Mouse (Mus musculus): ENCODE data around the gene Lgals3. TPM values are rescaled to one million over a fixed set of nuclear protein-coding genes. Genes with fewer than 3 reads are reported as not detected.
A peak's percentile ranks its signal among the peaks of the same experiment; 100 is the strongest.

The Lgals3 gene
- polyA plus RNA-seq, 1 experiment from 2014 or later, result 1.9 TPM

DNA sequence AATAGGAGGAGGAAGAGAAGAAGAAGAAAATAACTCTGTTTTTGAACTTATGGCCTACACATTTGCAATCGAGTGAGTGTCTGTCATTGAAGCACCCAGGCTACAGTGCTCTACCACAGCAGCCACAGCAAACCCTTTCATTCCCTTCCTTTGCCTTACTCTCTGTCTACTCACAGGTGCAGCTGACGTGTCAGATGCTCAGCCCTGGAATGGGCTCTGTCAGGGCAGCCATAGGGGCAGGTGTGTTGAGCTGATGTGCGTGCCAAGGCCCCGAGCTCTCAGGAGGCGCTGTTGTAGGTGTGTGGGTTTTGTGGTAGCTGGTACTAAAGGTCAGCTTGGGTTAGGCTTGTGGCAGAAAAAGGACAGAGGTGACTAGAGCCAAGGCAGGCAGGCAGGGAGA lies 2.2 kb downstream of the Lgals3 start:
- Histone ChIP-seq H3K27me3 (replicated peaks) (peaks cover 27% of the 10 kb centered on the region), H3K4me1 (replicated peaks) (peaks cover 29% of the 10 kb centered on the region), H3K27ac (ENCODE audit: poor library complexity, severe bottlenecking) (no peak overlapping the region), H3K9ac (no peak overlapping the region), H3K4me2 (no peak overlapping the region), H3K4me3 (no peak overlapping the region), H3K36me3 (no peaks in the 10 kb centered on the region), H3K9me3 (replicated peaks) (no peaks in the 10 kb centered on the region)
- ATAC-seq (ENCODE audit: insufficient number of reproducible peaks, low FRiP score), result no peak
- 86% methylated on average over 5 of the region's 5 CpGs for WGBS

- no peak overlapping the region for H3K27ac ChIP-seq (ENCODE audit: poor library complexity, severe bottlenecking)
- no peak for ATAC-seq (ENCODE audit: insufficient number of reproducible peaks, low FRiP score)
- no peak overlapping the region for H3K4me2 ChIP-seq
- H3K9me3 ChIP-seq (replicated peaks), result no peaks in the 10 kb centered on the region
- H3K9ac ChIP-seq, result no peak overlapping the region
- 85% methylated on average over 3 of the region's 3 CpGs for WGBS
- no peaks in the 10 kb centered on the region for H3K36me3 ChIP-seq
- no peak overlapping the region for H3K4me3 ChIP-seq
- H3K27me3 ChIP-seq (replicated peaks), result peaks cover 34% of the 10 kb centered on the region
- peaks cover 22% of the 10 kb centered on the region for H3K4me1 ChIP-seq (replicated peaks)
Observed at GRCm38 (mm10) chr14:47370790-47371189, 3.2 kb downstream of the Lgals3 start.

GRCm38 (mm10) chr14:47371689-47372088 lies 4.1 kb downstream of the Lgals3 start:
- no peak overlapping the region for H3K4me3 ChIP-seq
- no peak for ATAC-seq (ENCODE audit: insufficient number of reproducible peaks, low FRiP score)
- H3K27ac ChIP-seq (ENCODE audit: poor library complexity, severe bottlenecking), result no peak overlapping the region
- H3K36me3 ChIP-seq, result no peaks in the 10 kb centered on the region
- no peak overlapping the region for H3K4me2 ChIP-seq
- no peaks in the 10 kb centered on the region for H3K9me3 ChIP-seq (replicated peaks)
- 62% methylated on average over 6 of the region's 6 CpGs for WGBS
- peaks cover 21% of the 10 kb centered on the region for H3K4me1 ChIP-seq (replicated peaks)
- H3K27me3 ChIP-seq (replicated peaks), result peaks cover 35% of the 10 kb centered on the region
- H3K9ac ChIP-seq, result no peak overlapping the region

DNA sequence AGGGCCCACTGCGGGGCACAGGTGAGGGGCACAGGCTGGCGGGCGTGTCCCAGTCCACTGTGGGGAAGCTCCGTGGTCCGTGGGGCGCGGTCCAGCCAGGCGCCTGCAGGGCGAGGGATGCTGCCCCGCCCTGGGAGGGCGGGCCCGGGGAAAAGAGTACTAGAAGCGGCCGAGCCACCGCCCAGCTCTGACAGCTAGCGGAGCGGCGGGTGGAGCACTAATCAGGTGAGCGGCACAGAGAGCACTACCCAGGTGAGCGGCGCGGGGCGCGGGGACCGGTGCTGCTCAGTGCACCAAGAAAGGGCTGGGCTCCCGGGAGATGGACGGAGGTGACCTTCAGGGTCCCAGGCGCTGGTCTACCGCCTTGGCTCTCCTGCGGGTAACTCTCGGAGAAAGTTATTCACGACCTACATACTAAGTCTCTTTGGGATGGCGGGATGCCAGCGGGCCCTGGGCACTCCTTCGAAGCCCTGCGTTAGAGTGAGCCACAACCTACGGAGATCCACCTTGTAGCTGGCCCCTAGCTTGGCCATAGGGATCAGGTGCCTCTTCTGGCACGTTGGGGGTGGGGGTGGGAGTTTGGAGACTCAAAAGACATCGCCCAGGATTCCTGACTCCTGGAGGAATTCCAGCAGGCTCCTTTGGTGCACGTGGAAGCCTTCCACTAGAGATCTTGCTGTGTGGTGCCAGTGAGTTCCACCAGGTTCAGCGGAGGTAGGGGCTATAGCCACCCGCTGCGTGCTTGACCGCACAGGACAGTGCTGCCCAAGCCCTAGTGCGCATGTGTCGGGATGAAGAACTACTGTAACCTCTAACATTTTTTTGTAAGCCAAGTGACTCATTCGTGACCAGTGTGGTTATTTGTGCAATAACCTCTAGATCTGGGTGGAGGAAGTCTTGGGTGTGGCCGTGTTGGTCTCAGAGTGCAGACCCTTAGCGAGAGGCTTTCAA lies 6.5 kb downstream of the Lgals3 start:
- Histone ChIP-seq H3K4me2 (peak overlapping the region; percentile 69), H3K4me1 (replicated peaks) (peaks cover 10% of the 10 kb centered on the region), H3K9me3 (replicated peaks) (no peaks in the 10 kb centered on the region), H3K4me3 (peak overlapping the region; percentile 36), H3K36me3 (no peaks in the 10 kb centered on the region), H3K27me3 (replicated peaks) (peaks cover 35% of the 10 kb centered on the region), H3K27ac (ENCODE audit: poor library complexity, severe bottlenecking) (no peak overlapping the region), H3K9ac (no peak overlapping the region)
- peak; percentile 59 for ATAC-seq (ENCODE audit: insufficient number of reproducible peaks, low FRiP score)
- 15% methylated on average over 49 of the region's 49 CpGs for WGBS

- no peak overlapping the region for H3K4me3 ChIP-seq
Observed at GRCm38 (mm10) chr14:47376526-47376925, 9.0 kb downstream of the Lgals3 start.

DNA sequence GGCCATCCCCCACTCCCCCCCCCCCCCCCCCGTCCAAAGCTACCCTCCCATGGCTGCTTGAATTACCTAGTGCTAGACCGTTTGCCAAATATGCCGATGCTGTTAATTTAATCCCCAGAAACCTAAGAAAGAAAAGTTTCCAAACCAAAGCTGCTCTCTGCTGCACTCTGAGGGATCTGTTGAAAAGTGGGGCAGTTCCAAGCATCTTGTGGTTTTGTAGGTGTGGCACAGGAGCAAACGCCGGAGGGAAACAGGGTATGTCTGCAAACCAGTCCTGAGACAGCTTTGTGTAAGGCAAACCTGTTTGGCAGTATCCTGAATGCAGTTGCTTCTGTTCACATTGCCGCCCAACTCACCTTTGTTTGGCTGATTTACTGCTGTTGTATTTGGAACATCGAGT lies 10.8 kb downstream of the Lgals3 start:
- Histone ChIP-seq H3K27me3 (replicated peaks) (peaks cover 22% of the 10 kb centered on the region), H3K36me3 (no peaks in the 10 kb centered on the region), H3K4me1 (replicated peaks) (peaks cover 10% of the 10 kb centered on the region), H3K9ac (no peak overlapping the region), H3K9me3 (replicated peaks) (no peaks in the 10 kb centered on the region), H3K4me3 (no peak overlapping the region), H3K4me2 (no peak overlapping the region), H3K27ac (ENCODE audit: poor library complexity, severe bottlenecking) (no peak overlapping the region)
- 73% methylated on average over 7 of the region's 7 CpGs for WGBS
- no peak for ATAC-seq (ENCODE audit: insufficient number of reproducible peaks, low FRiP score)

More at GRCm38 (mm10) chr14:47376526-47376925, 9.0 kb downstream of the Lgals3 start:
- no peak overlapping the region for H3K4me2 ChIP-seq
- H3K36me3 ChIP-seq, result no peaks in the 10 kb centered on the region
- no peaks in the 10 kb centered on the region for H3K9me3 ChIP-seq (replicated peaks)
- 67% methylated on average over 2 of the region's 2 CpGs for WGBS
- no peak for ATAC-seq (ENCODE audit: insufficient number of reproducible peaks, low FRiP score)
- peaks cover 30% of the 10 kb centered on the region for H3K27me3 ChIP-seq (replicated peaks)
- no peak overlapping the region for H3K9ac ChIP-seq
- peaks cover 10% of the 10 kb centered on the region for H3K4me1 ChIP-seq (replicated peaks)
- H3K27ac ChIP-seq (ENCODE audit: poor library complexity, severe bottlenecking), result no peak overlapping the region

DNA sequence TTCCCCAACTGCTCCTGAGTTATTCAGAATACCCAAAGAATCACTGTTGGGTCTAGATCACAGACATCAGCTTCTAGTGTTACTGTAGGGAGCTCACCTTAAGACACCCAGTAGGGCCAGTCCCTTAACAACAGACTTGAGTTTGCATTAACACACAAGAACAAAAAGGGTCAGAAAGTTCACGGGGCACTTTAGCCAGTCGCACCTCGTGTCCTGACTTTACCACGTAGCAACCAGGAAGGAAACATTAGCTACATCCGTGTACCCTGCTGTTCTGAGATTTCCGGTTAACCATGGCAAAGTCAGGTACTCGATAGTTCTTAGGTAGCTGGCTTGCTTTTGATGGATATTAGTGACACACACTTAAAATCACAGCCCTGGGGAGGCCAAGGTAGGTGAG lies 16.4 kb downstream of the Lgals3 start:
- H3K4me2 ChIP-seq, result no peak overlapping the region
- H3K27ac ChIP-seq (ENCODE audit: poor library complexity, severe bottlenecking), result no peak overlapping the region
- 89% methylated on average over 7 of the region's 7 CpGs for WGBS
- no peak for ATAC-seq (ENCODE audit: insufficient number of reproducible peaks, low FRiP score)
- H3K4me1 ChIP-seq (replicated peaks), result peaks cover 13% of the 10 kb centered on the region
- H3K9me3 ChIP-seq (replicated peaks), result no peaks in the 10 kb centered on the region
- H3K36me3 ChIP-seq, result peaks cover 24% of the 10 kb centered on the region
- H3K9ac ChIP-seq, result no peak overlapping the region
- H3K27me3 ChIP-seq (replicated peaks), result no peaks in the 10 kb centered on the region
- no peak overlapping the region for H3K4me3 ChIP-seq

DNA sequence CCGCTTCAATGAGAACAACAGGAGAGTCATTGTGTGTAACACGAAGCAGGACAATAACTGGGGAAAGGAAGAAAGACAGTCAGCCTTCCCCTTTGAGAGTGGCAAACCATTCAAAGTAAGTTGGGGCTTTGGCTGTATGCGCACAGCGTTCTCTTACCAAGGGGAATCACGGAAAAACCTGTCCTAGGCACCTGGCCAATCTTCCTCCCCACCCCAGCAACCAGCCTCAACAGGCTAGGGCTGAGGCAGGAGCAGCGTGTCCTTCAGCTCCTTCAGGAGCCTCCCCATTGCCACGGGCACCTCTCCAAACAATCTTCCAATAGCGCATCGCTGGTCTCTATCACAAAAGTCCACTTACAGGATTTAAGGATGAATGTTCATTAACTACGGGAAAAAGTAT lies 17.1 kb downstream of the Lgals3 start:
- H3K27me3 ChIP-seq (replicated peaks), result no peaks in the 10 kb centered on the region
- H3K4me3 ChIP-seq, result no peak overlapping the region
- no peak overlapping the region for H3K27ac ChIP-seq (ENCODE audit: poor library complexity, severe bottlenecking)
- no peak overlapping the region for H3K9ac ChIP-seq
- H3K36me3 ChIP-seq, result peaks cover 30% of the 10 kb centered on the region
- H3K4me2 ChIP-seq, result no peak overlapping the region
- peaks cover 13% of the 10 kb centered on the region for H3K4me1 ChIP-seq (replicated peaks)
- no peak for ATAC-seq (ENCODE audit: insufficient number of reproducible peaks, low FRiP score)
- no peaks in the 10 kb centered on the region for H3K9me3 ChIP-seq (replicated peaks)
- 89% methylated on average over 10 of the region's 10 CpGs for WGBS

GRCm38 (mm10) chr14:47386125-47386524 lies 18.6 kb downstream of the Lgals3 start:
- H3K4me1 ChIP-seq (replicated peaks), result peaks cover 13% of the 10 kb centered on the region
- no peak overlapping the region for H3K4me3 ChIP-seq
- no peak overlapping the region for H3K27ac ChIP-seq (ENCODE audit: poor library complexity, severe bottlenecking)
- no peaks in the 10 kb centered on the region for H3K27me3 ChIP-seq (replicated peaks)
- H3K36me3 ChIP-seq, result peaks cover 43% of the 10 kb centered on the region
- H3K9me3 ChIP-seq (replicated peaks), result no peaks in the 10 kb centered on the region
- 0 out of 2 replicates have a peak overlapping the region, but pooled peaks have one; percentile 9 for H3K4me2 ChIP-seq
- ATAC-seq (ENCODE audit: insufficient number of reproducible peaks, low FRiP score), result 0 out of 2 replicates have a peak, but pooled peaks have one; percentile 51
- no peak overlapping the region for H3K9ac ChIP-seq
- 24% methylated on average over 11 of the region's 11 CpGs for WGBS

GRCm38 (mm10) chr14:47393354-47394094 lies 26.0 kb downstream of the Lgals3 start:
- WGBS, result 92% methylated on average over 10 of the region's 10 CpGs

GRCm38 (mm10) chr14:47395007-47395406 lies 27.5 kb downstream of the Lgals3 start:
- no peak overlapping the region for H3K4me2 ChIP-seq
- ATAC-seq (ENCODE audit: insufficient number of reproducible peaks, low FRiP score), result no peak
- WGBS, result 95% methylated on average over 6 of the region's 6 CpGs
- H3K4me1 ChIP-seq (replicated peaks), result no peaks in the 10 kb centered on the region
- no peak overlapping the region for H3K4me3 ChIP-seq
- peaks cover 86% of the 10 kb centered on the region for H3K36me3 ChIP-seq
- H3K9me3 ChIP-seq (replicated peaks), result no peaks in the 10 kb centered on the region
- H3K27ac ChIP-seq (ENCODE audit: poor library complexity, severe bottlenecking), result no peak overlapping the region
- H3K9ac ChIP-seq, result no peak overlapping the region
- H3K27me3 ChIP-seq (replicated peaks), result no peaks in the 10 kb centered on the region

More at GRCm38 (mm10) chr14:47393354-47394094, 26.0 kb downstream of the Lgals3 start:
- Histone ChIP-seq H3K27ac (ENCODE audit: poor library complexity, severe bottlenecking) (no peak overlapping the region), H3K4me1 (replicated peaks) (no peaks in the 10 kb centered on the region), H3K27me3 (replicated peaks) (no peaks in the 10 kb centered on the region), H3K4me3 (no peak overlapping the region), H3K9me3 (replicated peaks) (no peaks in the 10 kb centered on the region), H3K4me2 (no peak overlapping the region), H3K36me3 (peaks cover 85% of the 10 kb centered on the region), H3K9ac (no peak overlapping the region)
- ATAC-seq (ENCODE audit: insufficient number of reproducible peaks, low FRiP score), result no peak

All from heart, embryonic 12.5 days (tissue).